Mouse (Mus musculus) liver, embryonic 14.5 days (tissue): ENCODE measurements around the gene Hpcal1. TPM values are rescaled to one million over a fixed set of nuclear protein-coding genes. Genes with fewer than 3 reads are reported as not detected.

Source experiments
- ATAC-seq: fragments of 200-750 bp; cut with Nextera tagmentation; 2 replicates; pipeline ENCODE4 v1.8.0; 2017; ENCODE audit warnings: moderate number of reproducible peaks, mild to moderate bottlenecking, moderate library complexity; ENCODE audit not compliant: insufficient read depth
- DNase-seq, 3 experiments: peaks; one replicate each; pipeline ENCODE4 v3.0.0-alpha.2; 2012 to 2013; ENCODE audit warnings: low read depth in 3 of 3, low spot score in 3 of 3
- H3K27ac ChIP-seq: fragments of 300-500 bp; sonication (generic); 2 replicates; pipeline ENCODE4 v1.5.1; 2014; ENCODE audit warnings: moderate library complexity, mild to moderate bottlenecking, control low read depth, inconsistent platforms
- H3K27me3 ChIP-seq: fragments of 300-500 bp; sonication (generic); 2 replicates; pipeline ENCODE4 v1.6.1; 2014; ENCODE audit warnings: mild to moderate bottlenecking, low read length, moderate library complexity; ENCODE audit not compliant: control insufficient read depth, insufficient read depth
- H3K36me3 ChIP-seq: fragments of 300-500 bp; sonication (generic); replicated peaks from 2 replicates; pipeline ENCODE4 v1.6.1; 2014; ENCODE audit warnings: low read depth; ENCODE audit not compliant: control insufficient read depth, insufficient read depth
- H3K4me1 ChIP-seq, 2 experiments: fragments of 200-500 bp in 1 of 2; fragments of 300-500 bp in 1 of 2; sonication (generic) in 1 of 2; replicated peaks; 2 replicates each; pipeline ENCODE4 v1.6.1; 2012 to 2014; ENCODE audit warnings: antibody characterized with exemption in 1 of 2, inconsistent platforms in 1 of 2, low read length in 1 of 2; ENCODE audit not compliant: control insufficient read depth in 2 of 2, insufficient read depth in 2 of 2
- H3K4me2 ChIP-seq: fragments of 300-500 bp; sonication (generic); 2 replicates; pipeline ENCODE4 v1.6.1; 2014; ENCODE audit warnings: low read depth, mild to moderate bottlenecking, control low read depth, moderate library complexity
- H3K4me3 ChIP-seq, 2 experiments: fragments of 200-500 bp in 1 of 2; fragments of 300-500 bp in 1 of 2; sonication (generic) in 1 of 2; 2 replicates each; pipeline ENCODE4 v1.5.1; 2012 to 2014; ENCODE audit warnings: low read depth in 2 of 2, low read length in 2 of 2, mild to moderate bottlenecking in 2 of 2, control low read depth in 1 of 2, inconsistent platforms in 1 of 2, moderate library complexity in 1 of 2; ENCODE audit not compliant: insufficient read depth in 1 of 2
- H3K9ac ChIP-seq: fragments of 300-500 bp; sonication (generic); replicated peaks from 2 replicates; pipeline ENCODE4 v1.6.1; 2014; ENCODE audit warnings: mild to moderate bottlenecking, control low read depth, moderate library complexity
- H3K9me3 ChIP-seq: fragments of 300-500 bp; sonication (generic); 2 replicates; pipeline ENCODE4 v1.6.1; 2016; ENCODE audit warnings: low read length, mixed read lengths; ENCODE audit not compliant: control insufficient read depth
- CTCF ChIP-seq: IDR thresholded peaks from 2 replicates; pipeline ENCODE4 v1.5.1; 2016; ENCODE audit warnings: antibody characterized with exemption, low read depth, control low read depth
- EP300 ChIP-seq: IDR thresholded peaks from 2 replicates; pipeline ENCODE4 v1.6.1; 2016; ENCODE audit warnings: antibody characterized with exemption, low read depth
- WGBS: fragments of 180-500 bp; shearing (Covaris S2); extraction: QIAGEN DNeasy Blood & Tissue Kit; methylation state at CpG from one replicate; pipeline ENCODE4 v1.1.7; 2014; ENCODE audit not compliant: insufficient replicate concordance; 5-methylcytosine and 5-hydroxymethylcytosine counted together
- polyA plus RNA-seq, 2 experiments: library from polyadenylated mRNA; depleted of rRNA in 1 of 2; stranded (reverse) in 1 of 2; unstranded in 1 of 2; fragments of >200 nt; fragmentation: Nextera tagmentation in 1 of 2; extraction: Ambion mirVana in 1 of 2; gene quantifications; 2 replicates each; pipeline versions ENCODE4 v1.2.1 to v1.2.3; 2012 to 2014

Hpcal1 gene
- polyA plus RNA-seq, 2 experiments, result 13.6 to 16.6 TPM

DNA sequence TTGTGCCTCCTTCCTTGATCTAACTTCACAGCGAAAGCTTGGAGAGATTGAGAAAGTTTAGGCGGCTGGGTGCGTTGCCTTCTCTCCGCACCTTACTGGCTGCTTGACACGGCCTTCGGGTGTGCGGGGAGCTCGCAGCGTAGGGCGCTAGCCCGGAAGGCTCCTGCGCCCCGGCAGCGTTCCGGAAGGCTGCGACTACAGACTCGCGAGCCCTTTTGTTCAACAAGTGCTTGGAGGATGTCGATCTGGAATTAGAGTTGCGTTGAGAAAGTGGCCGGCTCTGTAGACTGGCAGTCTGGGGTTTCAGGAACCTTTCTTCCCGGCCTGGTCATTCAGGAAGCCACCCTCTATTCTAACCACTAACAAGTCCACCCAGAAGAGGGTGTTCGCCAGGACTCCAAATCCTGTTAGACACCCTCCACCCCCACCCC is 1.2 kb downstream of the Hpcal1 start:
- WGBS, result 2% methylated on average over 23 of the region's 23 CpGs
- peaks cover 0 to 10% of the 10 kb centered on the region in 2 experiments; a peak in 3 of 4 replicates for H3K4me1 ChIP-seq
- peak overlapping the region; percentile 55 to 66 for H3K4me3 ChIP-seq

DNA sequence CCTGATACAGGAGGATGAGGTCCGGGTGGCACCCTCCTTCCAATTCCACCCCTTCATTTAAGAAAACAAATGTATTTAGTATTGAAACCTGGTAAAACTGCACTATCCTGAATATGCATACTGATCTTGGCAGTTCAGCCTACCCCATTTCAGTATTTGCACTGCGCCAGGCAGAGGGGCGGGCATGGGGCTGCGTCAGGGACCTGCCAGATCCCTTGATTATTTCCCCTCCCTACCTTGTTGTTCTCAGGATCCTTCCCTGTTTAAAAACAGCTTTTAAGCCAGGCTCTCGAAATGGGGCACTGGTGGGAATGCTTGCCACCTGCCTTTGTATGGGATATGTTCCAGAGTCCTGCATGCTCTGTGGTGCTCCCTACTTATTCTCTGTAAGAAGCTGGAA is 1.7 kb downstream of the Hpcal1 start:
- no peaks in the 10 kb centered on the region for H3K36me3 ChIP-seq
- no peaks in the 10 kb centered on the region for H3K9me3 ChIP-seq
- no peak for ATAC-seq
- TF ChIP-seq CTCF, result no peak
- TF ChIP-seq EP300, result no peak
- no peak for DNase-seq
- WGBS, result 53% methylated on average over 5 of the region's 5 CpGs
- peaks cover 0 to 10% of the 10 kb centered on the region in 2 experiments; a peak in 3 of 4 replicates for H3K4me1 ChIP-seq
- no peak overlapping the region for H3K9ac ChIP-seq
- peak overlapping the region in 1 of 2 experiments; percentile 66; a peak in 2 of 4 replicates for H3K4me3 ChIP-seq
- H3K4me2 ChIP-seq, result peak overlapping the region; percentile 89
- H3K27ac ChIP-seq, result no peak overlapping the region
- H3K27me3 ChIP-seq, result peaks cover 14% of the 10 kb centered on the region

More for the DNA sequence above, 1.2 kb downstream of the Hpcal1 start:
- Histone ChIP-seq H3K9me3 (no peaks in the 10 kb centered on the region), H3K27ac (no peak overlapping the region), H3K9ac (0 out of 2 replicates have a peak overlapping the region, but pooled peaks have one; percentile 40), H3K27me3 (peaks cover 14% of the 10 kb centered on the region), H3K36me3 (no peaks in the 10 kb centered on the region), H3K4me2 (peak overlapping the region; percentile 89)
- no peak for DNase-seq
- no peak for ATAC-seq
- no peak for TF ChIP-seq EP300

DNA sequence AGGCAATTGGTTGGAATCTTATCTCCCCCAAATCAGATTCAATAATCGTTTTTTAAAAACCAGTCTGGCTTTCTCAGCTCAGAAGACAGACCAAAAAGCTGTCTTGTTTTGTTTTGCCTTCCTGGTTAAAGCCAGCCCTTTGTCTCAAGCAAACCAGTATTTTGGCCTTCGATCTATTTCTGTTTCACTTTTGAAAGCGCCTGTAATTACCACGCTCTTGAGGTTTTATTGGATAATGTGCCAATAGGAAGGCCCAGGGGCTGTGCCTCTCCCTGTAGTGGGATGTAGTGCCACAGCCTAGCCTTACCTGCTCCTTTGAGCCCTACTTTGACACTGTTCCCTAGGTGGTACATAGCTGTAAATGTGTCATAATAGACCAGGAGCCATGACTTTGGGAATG is 2.3 kb downstream of the Hpcal1 start:
- H3K36me3 ChIP-seq, result no peaks in the 10 kb centered on the region
- no peaks in the 10 kb centered on the region for H3K9me3 ChIP-seq
- ATAC-seq (no peak), DNase-seq (no peak)
- H3K4me1 ChIP-seq, result peaks cover 0 to 10% of the 10 kb centered on the region in 2 experiments; a peak in 3 of 4 replicates
- no peak overlapping the region for H3K4me3 ChIP-seq
- WGBS, result 58% methylated on average over 4 of the region's 4 CpGs
- H3K27me3 ChIP-seq, result peaks cover 14% of the 10 kb centered on the region
- H3K9ac ChIP-seq, result no peak overlapping the region
- 0 out of 2 replicates have a peak overlapping the region, but pooled peaks have one; percentile 14 for H3K4me2 ChIP-seq
- H3K27ac ChIP-seq, result no peak overlapping the region
- TF ChIP-seq EP300, result no peak
- no peak for TF ChIP-seq CTCF

DNA sequence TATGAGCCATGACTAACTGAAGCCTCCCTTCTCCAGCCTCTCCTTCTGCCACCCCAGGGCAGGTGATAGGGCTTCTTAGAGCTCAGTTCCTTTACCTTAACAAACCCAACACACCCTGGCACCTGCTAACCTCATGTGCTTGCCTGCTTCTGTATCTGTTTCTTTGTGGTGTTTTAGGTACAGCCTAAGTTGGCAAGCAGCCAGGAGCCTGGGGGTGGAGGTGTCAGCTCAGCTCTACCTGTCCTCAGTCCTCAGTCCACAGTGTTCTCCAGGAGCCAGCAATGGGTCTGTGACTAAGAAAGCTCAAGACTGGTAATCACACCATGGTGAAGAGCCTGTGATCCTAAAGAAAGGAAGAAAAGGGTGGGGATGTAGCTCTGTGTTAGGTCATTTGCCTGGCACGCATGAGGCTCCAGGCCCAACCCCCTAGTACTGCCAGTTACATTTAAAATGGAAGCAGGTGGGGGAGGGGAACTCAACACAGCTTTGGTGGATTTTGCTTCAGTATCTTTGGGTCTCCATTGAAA is 4.0 kb downstream of the Hpcal1 start:
- TF ChIP-seq EP300 (no peak), CTCF (no peak)
- Histone ChIP-seq H3K36me3 (no peaks in the 10 kb centered on the region), H3K27ac (no peak overlapping the region), H3K9ac (no peak overlapping the region), H3K4me1 (peaks cover 0 to 13% of the 10 kb centered on the region in 2 experiments; a peak in 3 of 4 replicates), H3K27me3 (peaks cover 14% of the 10 kb centered on the region), H3K9me3 (no peaks in the 10 kb centered on the region), H3K4me3 (no peak overlapping the region), H3K4me2 (no peak overlapping the region)
- DNase-seq (no peak), ATAC-seq (no peak)
- 55% methylated on average over 1 of the region's 1 CpGs for WGBS

DNA sequence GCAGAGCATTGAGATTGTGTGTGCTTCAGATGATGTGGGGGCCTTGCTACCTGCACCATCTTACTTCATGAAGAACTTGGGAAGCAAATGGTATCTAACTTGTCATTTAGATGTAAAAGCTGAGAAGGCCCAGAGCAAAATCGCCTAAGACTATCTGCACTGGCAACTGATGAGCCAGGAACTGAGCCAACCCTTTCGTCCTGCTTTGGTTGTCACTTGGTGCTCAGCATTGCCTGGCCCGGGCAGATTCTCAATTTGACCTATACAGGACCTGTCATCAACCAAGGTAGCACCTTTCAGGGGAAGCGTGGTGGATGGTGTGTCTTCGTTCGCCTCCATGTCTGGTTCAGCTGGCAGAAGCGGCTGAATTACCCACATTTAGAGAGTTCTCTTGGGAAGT is 5.7 kb downstream of the Hpcal1 start:
- no peak for TF ChIP-seq EP300
- no peak for TF ChIP-seq CTCF
- Histone ChIP-seq H3K4me3 (no peak overlapping the region), H3K36me3 (no peaks in the 10 kb centered on the region), H3K9ac (no peak overlapping the region), H3K27me3 (peaks cover 8% of the 10 kb centered on the region), H3K4me1 (peaks cover 0 to 19% of the 10 kb centered on the region in 2 experiments; a peak in 2 of 4 replicates), H3K9me3 (no peaks in the 10 kb centered on the region), H3K4me2 (no peak overlapping the region), H3K27ac (no peak overlapping the region)
- WGBS, result 71% methylated on average over 7 of the region's 7 CpGs
- DNase-seq, result no peak
- ATAC-seq, result no peak
